Mouse (Mus musculus): ENCODE data around the gene Tipin.
"Not testable (repeated sequence)": the region's sequence is repeated elsewhere in the genome, so short reads cannot be mapped to it uniquely, and the experiment has no call there.

The Tipin gene

DNA sequence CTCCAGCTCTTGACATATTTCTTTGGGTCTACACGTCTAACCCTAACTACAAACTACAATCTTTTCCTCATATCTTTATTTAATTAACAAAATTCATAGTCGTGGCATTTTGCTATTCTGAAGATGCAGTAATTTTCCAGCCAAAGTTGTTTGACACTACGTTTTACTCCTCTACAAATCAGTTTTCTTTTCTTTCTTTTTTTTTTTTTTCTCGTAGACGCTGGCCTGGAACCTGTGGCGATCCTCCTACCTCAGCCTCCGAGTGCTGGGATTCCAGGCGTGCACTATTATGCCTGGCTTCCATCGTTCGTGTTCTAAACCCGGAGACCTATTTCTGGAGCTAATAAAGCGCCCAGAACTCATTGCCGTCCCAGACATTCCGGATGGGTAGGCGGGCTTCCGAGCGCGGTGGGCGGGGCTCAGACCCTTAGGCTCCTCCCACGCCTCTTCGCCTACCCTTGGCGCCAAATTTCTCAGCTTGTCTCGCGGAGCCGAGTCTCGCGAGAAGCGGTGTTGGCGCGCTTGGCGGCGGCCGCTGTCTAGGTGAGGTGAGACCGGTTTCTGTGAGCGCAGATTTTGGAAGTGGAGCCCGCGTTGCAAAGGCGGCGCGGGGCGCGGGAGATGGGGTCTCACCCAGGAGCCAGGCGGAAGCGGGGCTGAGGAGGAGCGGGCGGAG is at the start of gene Tipin:
TSS of gene Tipin (plus strand) at position 477 of the 676 bp plus-strand sequence.
- peak; percentile 97 for DNase-seq (ENCODE audit: low read depth, low spot score)

DNA sequence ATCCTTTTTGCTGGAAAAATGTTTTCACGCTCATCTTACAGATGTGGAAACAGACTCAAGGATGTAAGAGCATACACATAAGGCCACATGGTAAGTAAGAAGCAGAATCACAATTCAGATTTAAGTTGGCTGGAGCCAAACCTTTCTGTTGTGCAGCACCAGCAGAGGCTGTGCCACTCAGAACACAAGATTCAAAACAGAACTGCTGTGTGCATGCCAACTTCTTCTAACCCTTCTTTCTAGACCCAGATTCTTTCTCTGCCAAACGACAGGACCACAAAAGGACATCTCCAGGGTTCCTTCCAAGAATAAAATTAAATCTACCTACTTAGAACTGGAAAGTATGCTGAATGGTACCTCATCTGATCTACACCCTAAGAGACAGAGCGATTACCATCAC is 49.7 kb upstream of the Tipin start:
- no peak for DNase-seq (ENCODE audit: low read depth, low spot score)

DNA sequence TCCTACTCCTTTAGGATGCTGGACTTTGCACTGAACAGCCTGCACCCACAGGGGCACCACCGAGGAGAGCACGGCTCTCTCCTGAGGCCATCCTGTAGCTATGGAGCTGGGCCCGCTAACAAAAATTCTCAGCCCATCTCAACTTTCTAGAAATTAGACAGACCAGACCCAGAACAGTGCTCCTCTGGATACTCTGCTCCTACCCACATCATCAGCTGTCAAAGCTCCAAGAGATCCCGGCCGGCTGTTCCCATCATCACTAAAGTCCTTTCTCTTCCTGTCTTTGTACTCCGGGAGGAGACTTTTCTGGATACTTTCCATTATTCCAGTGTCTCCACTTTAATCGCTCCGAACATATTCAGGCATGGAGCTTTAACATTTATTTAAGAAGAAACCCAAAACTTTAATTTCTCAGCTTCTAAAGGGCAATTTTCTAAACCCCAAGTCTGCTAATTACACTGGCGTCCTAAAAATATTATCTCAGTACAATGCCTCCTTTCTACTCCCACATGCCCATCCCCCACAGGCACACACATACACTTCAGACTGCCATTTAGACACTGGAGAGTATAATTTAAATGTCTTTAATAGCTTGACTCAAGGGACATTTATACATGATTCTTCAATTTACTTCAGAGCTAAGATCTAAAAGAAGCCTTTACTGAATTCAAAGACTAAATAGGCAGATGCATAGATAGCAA is 49.0 kb upstream of the Tipin start:
- DNase-seq (ENCODE audit: low read depth, low spot score), result peak; percentile 37

DNA sequence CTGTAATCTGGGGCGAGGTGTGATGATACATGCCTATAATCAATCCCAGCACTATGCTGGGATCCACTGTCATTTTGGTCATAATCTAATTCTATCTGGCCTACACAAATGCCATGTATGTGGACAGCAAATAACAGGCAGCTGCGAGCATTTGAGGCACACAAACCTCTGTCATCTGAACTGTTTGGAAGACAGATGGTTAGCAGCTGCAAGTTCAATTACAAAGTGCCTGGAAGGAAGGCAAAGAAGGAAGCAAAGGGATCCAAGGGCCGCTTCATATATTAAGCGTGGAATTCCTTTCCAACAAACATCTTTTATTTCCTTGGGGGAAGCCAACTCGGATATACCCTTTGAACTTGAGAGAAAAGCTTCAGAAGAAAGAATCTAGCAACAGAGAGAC is 47.7 kb upstream of the Tipin start:
- peak; percentile 77 for DNase-seq (ENCODE audit: low read depth, low spot score)

DNA sequence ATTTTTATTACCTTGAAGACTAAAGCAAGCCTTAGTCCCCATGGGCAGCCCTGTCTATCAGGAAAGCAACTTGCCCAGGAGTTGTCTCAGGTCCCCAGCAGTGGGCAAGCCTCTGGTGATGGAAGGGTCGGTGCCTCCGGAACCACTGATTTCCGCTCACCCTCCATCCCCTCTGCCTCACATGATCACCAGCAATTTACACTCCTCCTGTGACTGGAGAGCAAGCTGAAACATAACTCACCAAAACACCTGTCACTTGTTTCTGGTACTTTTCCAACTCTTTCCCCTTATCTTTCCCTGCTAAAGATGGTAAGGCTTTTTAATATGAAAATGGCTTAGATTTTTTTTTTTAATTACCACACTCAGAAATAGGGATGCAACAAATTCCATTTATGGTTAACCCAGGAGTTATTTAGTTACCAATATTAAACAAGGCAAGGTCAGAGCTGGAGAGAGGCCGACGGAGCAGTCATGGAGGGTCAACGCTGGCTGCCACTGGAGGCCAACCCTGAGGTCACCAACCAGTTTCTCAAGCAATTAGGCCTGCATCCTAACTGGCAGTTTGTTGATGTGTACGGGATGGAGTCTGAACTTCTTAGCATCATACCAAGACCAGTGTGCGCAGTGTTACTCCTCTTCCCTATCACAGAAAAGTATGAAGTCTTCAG is 46.5 kb upstream of the Tipin start, which contains the start of gene Uchl4:
TSS of gene Uchl4 (plus strand) at position 434 of the 668 bp plus-strand sequence.
- no peak for DNase-seq (ENCODE audit: low read depth, low spot score)

DNA sequence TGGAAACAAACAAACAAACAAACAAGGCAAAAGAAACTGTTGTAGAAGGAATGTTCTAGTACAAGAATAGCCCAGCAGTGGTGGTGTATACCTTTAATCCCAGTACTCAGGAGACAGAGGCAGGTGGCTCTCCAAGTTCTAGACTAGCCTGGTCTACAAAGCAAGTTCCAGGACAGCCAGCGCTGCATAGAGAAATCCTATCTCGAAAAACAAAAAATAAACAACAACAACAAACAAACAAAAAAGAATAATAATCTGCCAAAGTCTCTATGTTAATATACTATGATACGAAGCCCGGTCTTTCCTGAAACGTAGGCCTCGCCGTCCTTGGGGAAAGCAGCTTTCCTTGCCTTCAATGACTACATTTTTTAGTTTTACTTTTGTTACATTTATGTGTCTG is 45.3 kb upstream of the Tipin start:
- DNase-seq (ENCODE audit: low read depth, low spot score), result no peak

DNA sequence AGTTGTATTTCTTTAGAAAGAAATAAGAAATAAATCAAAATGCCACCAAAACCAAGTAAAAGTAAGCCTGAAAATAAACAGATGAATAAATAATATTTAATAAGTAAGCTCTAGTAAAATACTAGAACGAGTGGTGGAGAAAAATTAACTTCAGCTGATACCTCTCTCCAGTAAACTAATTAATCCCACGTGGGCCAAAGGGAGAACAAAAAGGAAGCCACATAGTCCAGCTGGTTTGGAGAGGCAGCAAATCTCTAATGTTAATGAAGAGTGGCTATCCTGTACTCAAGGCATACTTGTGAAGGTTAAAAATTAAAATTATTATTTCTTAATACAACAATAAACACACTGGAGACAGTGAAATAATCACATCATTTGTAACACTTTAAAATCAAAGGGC is 41.3 kb upstream of the Tipin start:
- no peak for DNase-seq (ENCODE audit: low read depth, low spot score)

DNA sequence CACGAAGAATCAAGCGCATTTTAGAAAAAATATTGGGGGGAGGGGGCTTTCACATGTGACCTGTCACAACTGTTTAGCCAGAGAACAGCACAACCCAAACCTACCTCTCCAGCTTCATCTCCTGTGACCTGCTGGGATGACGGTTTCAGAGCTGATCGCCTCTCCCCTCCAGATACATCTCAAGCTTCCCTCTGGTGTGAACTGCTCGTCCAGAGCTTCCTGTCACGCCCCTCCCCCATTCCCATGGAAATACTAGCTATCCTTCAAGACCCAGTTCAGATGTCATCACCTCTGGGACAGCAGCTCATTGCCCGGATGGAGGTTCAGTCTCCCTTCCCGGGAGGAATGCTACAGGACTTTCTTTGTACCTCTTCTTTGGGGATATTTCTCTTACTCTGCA is 40.7 kb upstream of the Tipin start:
- peak; percentile 71 for DNase-seq (ENCODE audit: low read depth, low spot score)

DNA sequence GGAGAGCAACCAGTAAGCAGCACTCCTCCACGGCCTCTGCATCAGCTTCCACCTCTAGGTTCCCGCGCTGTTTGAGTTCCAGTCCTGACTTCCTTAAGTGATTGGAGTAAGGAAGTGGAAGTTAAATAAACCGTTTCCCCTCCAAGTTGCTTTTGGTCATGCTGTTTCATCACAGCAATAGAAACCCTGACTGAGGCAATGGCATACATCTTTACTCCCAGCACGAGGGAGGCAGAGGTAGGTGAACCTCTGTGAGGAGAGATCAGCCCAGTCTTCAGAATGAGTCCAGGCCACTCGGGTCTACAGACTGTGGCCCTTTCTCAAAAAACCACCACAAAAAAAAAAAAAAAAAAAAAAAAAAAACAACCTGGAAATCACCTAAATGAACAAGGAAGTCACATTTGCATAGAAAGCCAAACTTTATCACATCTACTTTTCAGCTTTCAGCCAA is 39.0 kb upstream of the Tipin start:
- DNase-seq (ENCODE audit: low read depth, low spot score), result no peak

DNA sequence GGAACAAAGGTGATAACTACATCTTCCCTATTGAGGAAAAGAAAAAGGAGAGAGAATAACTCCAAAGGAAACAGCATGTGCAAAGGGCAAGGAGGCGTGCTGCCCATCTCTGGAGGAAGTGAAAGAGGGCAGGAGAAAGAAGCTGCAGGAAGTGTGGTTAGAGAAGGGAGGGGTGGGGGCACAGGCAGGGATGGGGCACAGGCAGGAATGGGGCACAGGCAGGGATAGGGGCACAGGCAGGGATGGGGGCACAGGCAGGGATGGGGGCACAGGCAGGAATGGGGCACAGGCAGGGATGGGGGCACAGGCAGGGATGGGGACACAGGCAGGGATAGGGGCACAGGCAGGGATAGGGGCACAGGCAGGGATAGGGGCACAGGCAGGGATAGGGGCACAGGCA is 32.0 kb upstream of the Tipin start:
- no peak for DNase-seq (ENCODE audit: low read depth, low spot score)

DNA sequence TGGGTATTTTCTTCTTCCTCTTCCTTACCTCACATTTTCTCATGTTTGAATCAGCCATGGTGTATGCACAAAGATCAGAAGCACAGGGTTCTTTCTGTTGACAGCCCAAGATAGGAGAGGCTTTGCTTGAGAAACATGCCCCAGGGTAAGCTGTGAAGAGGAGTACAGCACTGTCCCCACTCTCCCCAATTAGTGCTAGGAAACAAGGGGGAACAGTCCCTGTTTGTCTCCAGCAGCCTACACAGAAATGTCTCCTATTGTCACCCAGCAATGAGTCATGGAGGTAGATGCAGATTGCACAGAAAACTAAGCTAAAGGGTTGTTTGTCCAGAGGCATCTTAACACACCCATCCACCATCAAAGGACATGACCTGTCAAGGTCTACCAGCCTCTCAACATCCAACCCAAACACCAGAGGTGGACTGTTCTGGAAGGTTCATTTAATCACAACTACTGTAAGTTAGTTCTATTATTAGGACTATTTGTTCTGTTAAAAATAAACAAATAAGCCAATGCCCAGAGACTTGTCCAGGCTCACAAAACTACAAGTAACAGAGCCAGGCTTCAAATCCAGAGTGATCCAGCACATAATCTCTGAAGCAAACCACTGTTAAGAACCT is 31.2 kb upstream of the Tipin start:
- DNase-seq (ENCODE audit: low read depth, low spot score), result no peak

DNA sequence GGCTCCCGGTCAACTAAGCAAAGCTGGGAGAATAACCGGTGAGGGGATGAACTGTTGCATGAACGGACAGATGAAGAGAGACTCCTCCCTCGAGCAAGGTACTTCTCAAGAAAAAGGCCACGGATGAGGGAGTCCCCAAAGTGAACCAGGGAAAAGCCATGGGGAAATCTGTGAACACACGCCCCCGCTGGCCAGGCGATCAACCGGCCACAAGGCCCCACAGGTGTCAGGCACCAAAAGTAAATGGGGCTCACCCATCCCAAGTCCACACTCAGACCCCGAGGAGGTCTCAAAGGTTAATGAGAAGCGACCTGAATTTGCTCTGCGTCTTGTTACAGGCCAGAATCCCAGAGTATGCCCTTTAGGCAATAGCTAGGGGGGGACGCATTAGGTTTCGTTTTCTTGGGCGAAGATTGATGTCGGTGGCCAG is 28.8 kb upstream of the Tipin start:
- DNase-seq (ENCODE audit: low read depth, low spot score), result no peak

DNA sequence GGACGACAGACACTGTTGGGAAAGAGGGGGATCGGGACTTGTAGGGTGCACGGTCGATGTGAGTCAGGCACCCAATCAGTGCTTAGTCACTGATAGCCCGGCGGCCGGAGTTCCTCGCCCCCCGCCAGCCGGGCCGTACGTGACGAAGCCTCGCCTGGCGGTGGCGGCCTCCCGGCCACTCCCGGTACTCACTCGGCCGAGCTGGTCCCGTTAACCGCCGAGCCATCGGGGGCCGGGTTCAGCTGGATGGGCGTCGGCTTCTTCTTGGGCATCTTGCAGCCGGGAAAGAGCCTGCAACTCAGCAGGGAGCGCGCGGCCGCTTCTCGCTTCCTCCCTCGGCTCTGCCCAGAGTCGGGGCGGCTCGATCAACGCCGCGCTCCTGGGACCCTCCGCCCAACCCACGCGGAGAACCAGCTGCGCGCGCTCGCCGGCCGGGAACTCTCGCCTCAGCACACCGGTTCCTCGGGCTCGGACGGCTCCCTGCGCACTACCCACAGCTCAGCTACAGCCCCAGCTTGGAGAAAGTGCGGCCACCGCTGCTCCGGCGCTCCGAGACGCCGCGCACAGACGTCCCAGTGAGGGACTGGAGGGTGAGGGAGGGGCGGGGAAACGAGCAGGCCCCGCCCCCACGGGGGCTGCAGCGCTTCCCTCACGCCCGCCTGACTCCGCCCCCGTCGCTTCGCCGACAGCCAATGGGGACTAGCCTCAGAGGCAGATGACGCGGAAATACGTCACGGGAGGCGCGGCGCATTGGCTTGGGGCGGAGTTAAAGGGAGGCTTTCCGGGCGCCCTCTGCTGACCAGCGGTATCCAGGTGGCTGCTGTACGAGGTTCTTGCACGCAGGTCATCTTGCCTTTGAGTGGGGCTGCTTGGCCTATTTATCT is 28.1 kb upstream of the Tipin start, which contains the start of gene Map2k1:
TSS of gene Map2k1 (minus strand) at position 611 of the 884 bp plus-strand sequence.
- DNase-seq (ENCODE audit: low read depth, low spot score), result peak; percentile 99

DNA sequence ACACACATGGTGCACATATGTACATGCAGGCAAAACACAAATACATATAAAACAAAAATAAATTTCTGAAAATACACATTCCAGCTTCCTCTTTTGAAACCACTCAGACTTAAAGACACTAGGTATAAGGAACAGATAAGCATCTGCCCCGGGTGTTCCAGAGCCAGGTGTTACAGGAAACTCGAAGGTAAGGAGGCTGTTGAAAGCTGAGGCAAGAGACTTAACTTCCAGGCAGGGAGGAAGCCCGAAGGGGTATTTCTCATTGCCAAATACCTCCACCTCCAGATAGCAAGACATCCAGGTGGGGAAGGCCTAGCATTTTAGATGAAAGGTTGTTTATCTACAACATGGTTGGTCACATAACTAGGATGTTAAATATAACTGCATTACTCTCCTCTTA is 26.0 kb upstream of the Tipin start:
- DNase-seq (ENCODE audit: low read depth, low spot score), result no peak

DNA sequence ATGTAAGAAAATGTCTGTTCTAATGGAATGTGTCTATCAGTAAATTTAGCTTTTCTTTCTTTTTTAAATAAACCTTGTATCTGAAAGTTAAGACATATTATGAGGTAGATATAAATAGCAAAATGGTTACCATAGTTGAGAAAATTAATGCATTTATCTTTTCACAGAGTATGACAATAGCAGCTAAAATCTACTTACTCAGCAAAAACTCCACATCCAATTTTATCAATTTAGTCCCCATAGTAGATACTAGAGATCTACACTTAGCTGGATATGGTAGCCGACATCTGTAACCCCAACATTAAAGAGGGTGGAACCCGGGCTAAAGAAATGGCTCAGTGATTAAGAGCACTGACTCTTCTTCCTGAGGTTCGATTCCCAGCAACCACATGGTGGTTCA is 25.2 kb upstream of the Tipin start:
- DNase-seq (ENCODE audit: low read depth, low spot score), result no peak

DNA sequence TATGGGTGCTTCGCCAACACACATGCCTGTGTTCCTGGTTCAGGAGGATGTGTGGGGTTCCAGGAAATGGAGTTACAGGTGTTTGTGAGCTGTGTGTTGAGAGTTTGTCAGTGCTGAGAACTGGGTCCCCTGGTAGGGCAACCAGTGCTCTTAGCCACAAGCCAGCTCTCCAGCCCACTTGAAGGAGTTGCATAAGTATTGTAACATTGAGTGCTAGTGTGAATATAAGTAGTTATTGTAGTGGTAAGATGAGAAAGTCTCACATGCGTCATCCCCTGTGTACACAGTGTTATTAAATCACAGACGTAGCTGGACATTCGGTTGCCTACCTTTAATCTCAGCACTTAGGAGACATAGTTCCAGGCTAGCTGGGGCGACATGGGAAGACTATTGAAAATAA is 21.5 kb upstream of the Tipin start:
- no peak for DNase-seq (ENCODE audit: low read depth, low spot score)

DNA sequence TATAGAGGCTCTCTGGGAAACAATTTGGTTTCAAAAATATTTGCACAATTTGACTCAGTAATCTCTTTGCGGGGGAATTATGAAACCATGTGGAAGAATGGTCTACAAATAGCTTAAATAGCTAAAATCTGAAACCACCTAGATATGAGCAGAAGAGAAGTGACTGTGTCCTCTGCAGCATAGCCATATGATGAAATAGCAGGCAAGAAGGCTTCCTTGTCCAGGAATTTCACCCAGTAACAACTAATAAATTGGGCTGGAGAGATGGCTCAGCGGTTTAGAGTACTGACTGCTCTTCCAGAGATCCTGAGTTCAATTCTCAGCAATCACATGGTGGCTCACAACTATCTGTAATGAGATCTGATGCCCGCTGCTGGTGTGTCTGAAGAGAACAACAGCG is 20.4 kb upstream of the Tipin start:
- no peak for DNase-seq (ENCODE audit: low read depth, low spot score)

DNA sequence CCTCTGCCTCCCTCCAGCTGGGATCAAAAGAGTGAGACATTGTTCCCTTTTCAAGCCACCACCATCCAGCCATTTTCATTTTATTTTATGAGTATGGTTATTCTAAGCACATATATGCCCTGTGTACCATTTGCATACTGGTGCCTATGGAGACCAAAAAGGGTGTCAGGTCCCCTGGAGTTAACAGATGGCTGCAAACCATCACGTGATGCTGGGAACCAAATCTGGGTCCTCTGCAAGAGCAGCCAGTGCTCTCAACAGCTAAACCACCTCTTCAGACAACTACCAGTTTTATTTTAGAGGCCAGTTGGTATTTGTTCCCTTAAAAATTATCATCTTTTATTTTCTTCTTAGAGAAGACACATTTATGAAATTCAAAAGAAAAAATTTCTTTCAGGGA is 16.6 kb upstream of the Tipin start:
- no peak for DNase-seq (ENCODE audit: low read depth, low spot score)

DNA sequence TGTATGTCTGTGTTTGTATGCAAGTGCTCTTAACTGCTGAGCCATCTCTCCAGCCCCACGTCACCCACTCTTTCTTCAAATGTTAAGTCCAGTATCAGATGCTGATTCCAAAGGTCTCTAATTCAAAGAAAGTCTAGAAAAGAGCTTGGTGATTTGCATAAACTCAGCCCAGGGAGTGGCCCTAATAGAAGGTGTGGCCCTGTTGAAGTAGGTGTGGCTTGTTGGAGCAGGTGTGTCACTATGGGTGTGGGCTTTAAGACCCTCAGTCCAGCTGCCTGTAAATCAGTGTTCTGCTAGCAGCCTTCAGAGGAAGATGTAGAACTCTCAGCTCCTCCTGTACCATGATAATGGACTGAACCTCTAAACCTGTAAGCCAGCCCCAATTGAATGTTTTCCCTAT is 14.2 kb upstream of the Tipin start:
- no peak for DNase-seq (ENCODE audit: low read depth, low spot score)

DNA sequence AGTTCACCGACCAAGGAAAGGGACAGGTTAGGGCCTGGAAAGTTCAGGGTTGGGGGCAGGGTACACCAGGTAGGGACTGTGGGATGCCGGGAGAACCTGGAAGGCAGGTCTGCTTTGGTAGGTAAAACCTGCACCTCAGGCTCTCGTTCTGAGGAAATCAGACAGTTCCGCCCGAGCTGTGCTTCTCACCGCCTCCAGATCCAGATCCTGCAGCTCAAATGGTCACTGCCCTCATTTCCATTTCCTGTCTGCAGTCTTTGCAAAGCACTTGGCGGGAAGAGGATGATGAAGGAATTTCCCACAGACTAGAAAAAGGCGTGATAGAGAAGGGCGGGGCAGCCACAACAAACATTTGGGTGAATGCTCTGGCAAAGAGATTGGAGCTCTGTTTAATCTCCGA is 13.2 kb upstream of the Tipin start:
- no peak for DNase-seq (ENCODE audit: low read depth, low spot score)

DNA sequence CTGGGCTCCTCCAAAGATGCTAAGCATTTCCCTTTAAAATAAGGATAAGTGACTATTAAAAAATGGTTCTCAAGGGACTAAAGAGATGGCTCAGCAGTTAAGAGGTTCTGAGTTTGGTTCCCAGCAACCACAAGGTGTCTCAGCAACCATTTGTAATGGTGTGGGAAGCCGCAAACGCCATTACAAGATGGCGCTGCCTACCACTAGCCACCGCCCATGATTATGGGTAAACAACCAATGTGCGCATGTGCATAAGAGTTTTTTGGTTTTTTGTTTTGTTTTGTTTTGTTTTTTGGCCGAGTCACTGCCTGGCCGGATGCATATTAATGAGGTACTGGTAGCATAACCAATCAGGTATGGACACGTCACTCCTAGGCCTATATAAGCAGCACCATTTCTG is 12.5 kb upstream of the Tipin start:
- DNase-seq (ENCODE audit: low read depth, low spot score), result not testable (repeated sequence)
